Mouse (Mus musculus): ENCODE data around the gene Ak5.
"Not testable (repeated sequence)": the region's sequence is repeated elsewhere in the genome, so short reads cannot be mapped to it uniquely, and the experiment has no call there.

The Ak5 gene

DNA sequence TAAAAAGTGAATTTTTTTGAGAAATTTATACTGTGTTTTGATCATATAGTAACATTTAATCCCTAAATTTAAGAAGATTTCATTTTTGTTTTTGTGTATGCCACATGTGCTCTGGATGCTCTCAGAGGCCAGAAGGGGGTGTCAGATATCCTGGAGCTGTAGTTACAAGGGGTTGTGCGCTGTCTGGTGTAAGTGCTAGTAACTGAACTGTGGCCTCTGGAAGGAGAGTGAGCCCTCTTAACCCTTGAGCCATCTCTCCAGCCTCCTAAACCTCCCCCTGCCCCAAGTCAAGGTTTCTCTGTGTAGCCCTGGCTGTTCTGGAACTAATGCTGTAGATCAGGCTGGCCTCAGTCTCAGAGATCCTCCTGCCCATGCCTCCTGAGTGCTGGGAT is 192.9 kb downstream of the Ak5 start:
- DNase-seq: peak in 1 of 2 experiments; percentile 17

- peak; percentile 58 to 76 for DNase-seq
These were observed 193.4 kb downstream of the Ak5 start for GRCm38 (mm10) chr3:152474582-152475277.

- DNase-seq: no peak
These were observed 195.5 kb downstream of the Ak5 start for GRCm38 (mm10) chr3:152472676-152473075.

GRCm38 (mm10) chr3:152470347-152470746 is 197.8 kb downstream of the Ak5 start:
- DNase-seq: no peak

GRCm38 (mm10) chr3:152469423-152470200 is 198.5 kb downstream of the Ak5 start:
- no peak for DNase-seq

DNA sequence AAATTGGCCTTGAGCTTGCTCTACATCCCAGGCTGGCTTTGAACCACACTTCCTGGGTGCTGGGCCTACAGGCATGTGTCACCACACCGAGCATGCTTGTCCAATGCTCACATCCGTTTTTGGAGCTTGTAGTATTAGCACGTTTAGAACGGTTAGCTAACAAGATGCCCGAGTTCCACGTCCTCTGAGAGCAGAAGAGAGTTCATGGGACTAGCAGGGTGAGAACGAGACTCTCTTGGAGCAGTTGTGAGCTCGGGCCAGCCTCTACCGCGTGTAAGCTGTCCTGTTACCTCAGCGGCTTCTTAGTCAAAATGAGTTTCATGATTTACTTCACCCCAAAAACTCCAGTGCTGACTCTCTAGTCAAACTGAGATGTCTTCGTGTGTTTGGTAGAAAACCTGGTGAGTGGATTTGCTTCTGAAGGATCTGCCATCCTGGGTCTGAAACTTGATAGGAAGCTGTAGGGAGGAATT is 199.6 kb downstream of the Ak5 start:
- no peak for DNase-seq

DNA sequence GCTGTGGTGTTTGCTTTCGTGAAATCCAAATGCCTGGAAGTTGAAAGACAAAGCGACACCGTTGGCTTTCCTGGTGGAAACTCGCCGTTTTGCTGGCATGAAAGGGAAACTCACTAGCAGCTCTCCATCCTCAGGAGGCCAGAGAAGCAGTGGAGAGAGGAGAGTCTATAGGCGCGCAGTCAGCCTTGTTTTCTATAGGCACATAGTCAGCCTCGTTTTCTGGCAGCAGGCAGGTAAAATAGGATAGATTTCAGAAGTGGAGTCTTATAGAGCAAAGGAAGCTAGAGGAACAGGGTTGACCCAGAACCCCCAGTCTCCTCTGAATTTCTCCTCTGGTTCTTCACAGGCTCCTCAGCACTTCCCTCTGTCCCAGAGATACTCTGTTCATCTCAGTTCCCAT is 200.1 kb downstream of the Ak5 start:
- no peak for DNase-seq

DNA sequence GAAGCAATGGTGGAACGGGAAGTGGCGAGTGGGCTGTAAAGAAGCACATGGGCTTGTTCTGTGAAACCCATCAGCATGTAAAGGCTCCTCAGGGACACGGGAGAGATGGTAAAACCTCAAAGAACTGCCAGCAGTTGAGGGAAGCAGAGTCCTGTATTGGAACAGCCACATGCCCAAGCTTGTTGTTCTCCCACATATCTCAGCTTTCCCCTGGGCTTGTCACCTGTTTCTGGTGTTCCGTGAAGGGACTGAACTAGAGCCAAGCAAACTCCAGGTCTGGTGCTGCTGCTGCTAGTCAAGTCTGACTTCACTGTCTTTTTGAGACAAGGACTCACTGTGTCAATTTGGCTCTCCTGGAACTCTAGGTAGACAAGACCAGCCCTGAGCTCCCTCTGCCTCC is 200.8 kb downstream of the Ak5 start:
- no peak for DNase-seq

DNA sequence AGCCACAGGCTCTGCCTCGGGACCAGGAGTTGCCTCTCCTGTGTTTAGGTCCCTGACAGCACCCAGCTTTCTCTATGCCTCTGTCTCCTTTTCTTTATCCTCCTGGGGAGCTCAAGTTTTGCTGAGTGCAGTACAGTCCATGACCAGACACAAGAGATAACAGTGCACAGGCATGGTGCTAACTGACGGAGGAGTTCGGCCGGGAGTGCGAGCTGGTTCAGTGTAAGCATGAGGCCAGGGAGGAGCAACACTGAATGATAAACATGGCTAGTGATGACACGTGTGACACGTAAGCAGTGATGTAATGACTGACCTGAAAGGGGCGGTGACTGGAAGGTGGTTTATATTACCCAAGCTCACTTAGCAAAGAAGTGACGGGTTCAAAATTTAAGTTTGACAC is 201.3 kb downstream of the Ak5 start:
- DNase-seq: no peak

GRCm38 (mm10) chr3:152465338-152465737 is 202.8 kb downstream of the Ak5 start:
- DNase-seq: no peak

DNA sequence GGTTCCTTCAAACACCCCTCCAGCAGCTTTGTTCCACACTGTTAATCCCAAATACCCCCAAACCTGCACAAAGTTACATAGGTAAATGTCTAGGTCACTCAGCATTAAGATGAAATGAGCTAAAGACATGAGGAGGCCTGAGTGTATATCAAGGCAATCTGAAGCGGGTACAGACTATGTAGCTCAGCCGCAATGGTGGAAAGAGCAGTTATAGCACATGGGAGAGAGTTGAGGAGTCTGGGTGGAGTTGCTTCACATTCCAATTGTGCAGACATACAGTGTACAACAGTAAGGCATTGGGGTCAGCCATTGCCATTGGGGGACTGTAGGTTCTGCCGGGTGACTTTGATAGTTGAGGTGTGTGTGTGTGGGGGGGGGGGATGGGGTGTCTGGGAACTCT is 203.7 kb downstream of the Ak5 start:
- DNase-seq: no peak

- DNase-seq: no peak
These were observed 205.3 kb downstream of the Ak5 start for GRCm38 (mm10) chr3:152462900-152463299.

GRCm38 (mm10) chr3:152462038-152462547 is 206.1 kb downstream of the Ak5 start:
- DNase-seq: no peak

GRCm38 (mm10) chr3:152460802-152461201 is 207.4 kb downstream of the Ak5 start:
- DNase-seq: no peak

DNA sequence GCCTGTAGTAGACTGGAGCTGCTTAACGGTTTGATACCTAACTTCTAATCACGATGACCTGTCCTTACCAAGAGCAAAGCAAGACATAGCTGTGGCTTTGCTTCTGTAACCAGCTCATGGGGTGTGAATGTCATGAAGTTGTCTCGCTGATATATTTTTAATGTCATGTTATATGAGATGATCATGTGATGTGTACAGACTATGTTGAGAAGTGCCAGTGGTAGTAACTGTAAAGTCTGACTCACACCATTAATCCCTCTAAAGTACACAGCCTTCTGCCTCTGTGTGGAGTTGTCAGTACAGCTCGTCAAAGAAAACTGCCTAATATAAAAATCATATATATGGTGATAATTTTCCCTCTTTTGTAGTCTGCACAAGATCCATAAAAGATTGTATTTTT is 209.3 kb downstream of the Ak5 start:
- not testable (repeated sequence) for DNase-seq

GRCm38 (mm10) chr3:152457308-152458035 is 210.7 kb downstream of the Ak5 start:
- no peak for DNase-seq

DNA sequence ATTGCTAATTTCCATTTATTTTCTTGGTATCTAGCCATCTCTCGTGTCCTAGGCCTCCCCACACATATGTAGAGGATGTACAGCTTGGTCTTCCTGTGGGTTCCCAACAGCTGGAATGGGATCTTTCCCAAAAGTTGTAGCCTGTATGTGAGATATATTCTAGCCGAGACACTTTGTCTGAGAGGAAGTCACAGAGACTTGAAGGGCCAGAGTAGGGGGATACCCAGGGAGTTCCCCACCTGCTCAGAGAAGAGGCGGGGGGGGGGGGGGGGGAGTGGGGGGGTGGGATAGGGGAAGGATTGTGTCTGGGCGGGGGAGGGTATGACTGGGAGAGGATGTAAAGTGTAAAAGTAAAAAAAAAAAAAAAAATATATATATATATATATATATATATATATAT is 215.0 kb downstream of the Ak5 start:
- DNase-seq: no peak

DNA sequence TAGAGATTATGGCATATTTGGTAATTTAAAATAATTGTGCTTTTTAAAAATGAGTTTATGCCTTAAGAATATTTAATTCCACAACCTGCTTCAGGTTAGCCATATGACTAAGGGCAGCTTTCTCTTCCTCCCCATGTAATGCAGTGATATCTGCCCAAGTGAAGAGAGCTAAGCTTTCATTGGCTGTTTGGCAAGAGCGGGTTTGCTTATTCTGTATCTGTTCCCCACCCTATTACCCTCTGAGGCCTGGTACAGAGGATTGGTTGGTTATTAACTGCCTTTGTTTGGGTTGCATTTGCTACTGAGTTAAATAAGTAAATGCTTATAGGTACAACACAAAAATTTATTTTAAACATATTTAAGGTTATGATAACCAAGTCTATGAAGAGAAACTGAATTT is 221.2 kb downstream of the Ak5 start:
- DNase-seq: no peak

GRCm38 (mm10) chr3:152444114-152444513 is 224.0 kb downstream of the Ak5 start:
- no peak for DNase-seq

DNA sequence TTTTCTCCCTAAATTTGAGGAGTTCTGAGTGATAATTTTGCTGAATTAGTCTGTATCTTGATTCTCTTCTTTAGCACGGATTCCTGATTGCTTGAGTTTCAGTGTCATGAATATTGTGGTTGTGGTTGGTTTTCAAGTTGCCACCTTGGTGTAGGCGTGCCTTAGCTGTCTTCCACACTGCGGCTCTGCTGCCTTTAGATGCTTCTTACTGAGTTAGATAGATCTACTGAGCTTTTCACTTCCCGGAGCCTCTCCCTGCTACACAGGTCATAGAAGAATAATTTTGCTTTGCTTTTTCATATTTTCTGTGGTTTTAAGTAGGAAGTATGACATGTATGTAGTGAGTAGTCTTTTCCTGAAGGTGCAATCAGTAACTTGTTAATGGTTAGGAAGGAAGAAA is 225.4 kb downstream of the Ak5 start:
- no peak for DNase-seq

DNA sequence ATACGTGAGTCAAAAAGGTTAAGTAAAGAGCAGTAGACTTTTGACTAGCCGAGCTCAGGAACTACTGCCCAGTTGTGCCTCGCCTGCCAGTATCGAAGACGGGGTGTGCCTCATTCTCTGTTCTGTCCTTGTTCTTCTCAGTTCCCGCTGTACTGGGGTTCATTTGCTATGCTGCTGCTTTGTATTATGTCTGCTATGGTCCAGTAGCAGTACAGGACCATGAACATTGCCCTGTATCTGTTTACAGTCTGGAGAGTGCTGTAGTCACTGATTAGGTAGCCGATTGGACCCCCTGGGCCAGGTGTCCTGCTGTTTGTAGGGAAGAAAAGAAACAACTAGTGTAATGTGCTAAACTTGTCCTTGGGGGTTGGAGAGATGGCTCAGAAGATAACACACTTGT is 230.1 kb downstream of the Ak5 start:
- peak; percentile 15 to 41 for DNase-seq

- no peak for DNase-seq
These were observed 232.6 kb downstream of the Ak5 start for GRCm38 (mm10) chr3:152435590-152435989.

- DNase-seq: no peak
These were observed 235.5 kb downstream of the Ak5 start for GRCm38 (mm10) chr3:152432677-152433076.
